Mouse (Mus musculus): ENCODE data around the gene Gm47995. TPM values are rescaled to one million over a fixed set of nuclear protein-coding genes. Genes with fewer than 3 reads are reported as not detected.
"Not testable (repeated sequence)": the region's sequence is repeated elsewhere in the genome, so short reads cannot be mapped to it uniquely, and the experiment has no call there.

Gene Gm47995
- total RNA-seq (2022), result not detected

GRCm38 (mm10) chr1:151198120-151198519 is at the start of gene Gm47995:
Gene Gm47995 (plus strand): TSS chr1:151198448.
- DNase-seq (ENCODE audit: low spot score), result not testable (repeated sequence)

GRCm38 (mm10) chr1:151150211-151150610 is 48.0 kb upstream of the Gm47995 start:
- no peak for DNase-seq (ENCODE audit: low spot score)

- DNase-seq (ENCODE audit: low spot score), result no peak
These were observed 47.2 kb upstream of the Gm47995 start for GRCm38 (mm10) chr1:151151089-151151488.

GRCm38 (mm10) chr1:151153056-151153652 is 45.1 kb upstream of the Gm47995 start:
- peak; percentile 46 for DNase-seq (ENCODE audit: low spot score)

GRCm38 (mm10) chr1:151154131-151154530 is 44.1 kb upstream of the Gm47995 start:
- DNase-seq (ENCODE audit: low spot score), result not testable (repeated sequence)

GRCm38 (mm10) chr1:151156129-151156528 is 42.1 kb upstream of the Gm47995 start:
- no peak for DNase-seq (ENCODE audit: low spot score)

GRCm38 (mm10) chr1:151156777-151157632 is 41.2 kb upstream of the Gm47995 start:
- no peak for DNase-seq (ENCODE audit: low spot score)

GRCm38 (mm10) chr1:151157963-151158856 is 40.0 kb upstream of the Gm47995 start:
- no peak for DNase-seq (ENCODE audit: low spot score)

GRCm38 (mm10) chr1:151158857-151159510 is 39.3 kb upstream of the Gm47995 start:
- no peak for DNase-seq (ENCODE audit: low spot score)

- DNase-seq (ENCODE audit: low spot score), result no peak
These were observed 32.2 kb upstream of the Gm47995 start for GRCm38 (mm10) chr1:151166031-151166430.

GRCm38 (mm10) chr1:151167297-151168047 is 30.8 kb upstream of the Gm47995 start:
- DNase-seq (ENCODE audit: low spot score), result no peak

- no peak for DNase-seq (ENCODE audit: low spot score)
These were observed 29.6 kb upstream of the Gm47995 start for GRCm38 (mm10) chr1:151168637-151169036.

GRCm38 (mm10) chr1:151171572-151172461 is 26.4 kb upstream of the Gm47995 start:
- DNase-seq (ENCODE audit: low spot score), result peak; percentile 75

GRCm38 (mm10) chr1:151177030-151177936 is 21.0 kb upstream of the Gm47995 start:
- no peak for DNase-seq (ENCODE audit: low spot score)

GRCm38 (mm10) chr1:151177937-151178271 is 20.3 kb upstream of the Gm47995 start:
- DNase-seq (ENCODE audit: low spot score), result no peak

GRCm38 (mm10) chr1:151178505-151179083 is 19.7 kb upstream of the Gm47995 start:
- DNase-seq (ENCODE audit: low spot score), result no peak

GRCm38 (mm10) chr1:151180167-151180566 is 18.1 kb upstream of the Gm47995 start:
- DNase-seq (ENCODE audit: low spot score), result no peak

- DNase-seq (ENCODE audit: low spot score), result not testable (repeated sequence)
These were observed 16.0 kb upstream of the Gm47995 start, which contains the start of gene Gm47985 for GRCm38 (mm10) chr1:151182266-151182665. Gene Gm47985 (plus strand): TSS chr1:151182537.
